In the genomic region with DNA sequence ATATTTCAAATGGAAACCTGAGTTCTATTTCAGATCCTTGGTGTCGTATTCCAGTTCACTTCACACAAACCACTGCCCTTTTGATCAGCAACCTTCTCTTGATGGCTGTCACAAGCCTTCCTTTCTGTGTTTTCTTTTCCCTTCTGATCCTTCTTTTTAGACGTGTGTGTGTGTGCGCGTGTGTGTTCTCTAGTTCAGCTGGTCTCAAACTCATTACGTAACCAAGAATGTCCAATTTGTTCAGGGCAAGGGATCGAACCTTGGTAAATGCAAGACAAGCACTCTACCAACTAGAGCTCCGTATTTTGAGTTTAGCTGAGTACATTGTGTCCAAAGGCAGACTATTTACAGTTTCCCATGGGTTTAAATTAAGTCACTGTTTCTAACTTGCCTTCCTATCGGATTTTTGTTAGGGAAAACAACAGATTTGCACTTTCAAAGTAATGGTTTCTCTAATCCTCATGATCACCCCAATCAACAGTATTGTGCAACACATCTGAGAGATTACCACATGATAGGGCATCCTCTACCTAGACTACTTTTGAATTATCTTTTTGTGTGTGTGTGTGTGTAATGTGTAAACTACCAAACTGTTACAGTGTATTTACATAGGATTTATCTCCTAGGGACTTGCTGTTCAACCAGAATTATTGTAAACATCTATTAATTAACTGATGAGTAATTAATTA, we compare ENCODE assay signal across 8 mouse cellular contexts. TPM values are rescaled to one million over a fixed set of nuclear protein-coding genes. Genes with fewer than 3 reads are reported as not detected.
DNase-seq lines count a peak whose midpoint lies in the region; ATAC-seq and TF ChIP-seq lines count a peak whose summit lies in the region.

No protein-coding gene starts in this region.

- no peaks in the 10 kb centered on the region for H3K9me3 ChIP-seq in lung, embryonic 16.5 days (ENCODE audit: control insufficient read depth, low read length)
- H3K9me3 ChIP-seq in limb, embryonic 11.5 days (ENCODE audit: control insufficient read depth, low read length) = no peaks in the 10 kb centered on the region

- WGBS in lung, embryonic 16.5 days = 3% methylated on average over 8 of the region's 8 CpGs
- WGBS in limb, embryonic 11.5 days = 5% methylated on average over 8 of the region's 8 CpGs
- 2% methylated on average over 8 of the region's 8 CpGs for WGBS in olfactory bulb, adult 2 months

- peak overlapping the region; percentile 55 for H3K4me2 ChIP-seq in lung, embryonic 16.5 days (ENCODE audit: low read depth, low read length)
- peak overlapping the region; percentile 70 for H3K4me2 ChIP-seq in limb, embryonic 11.5 days (ENCODE audit: low read depth, severe bottlenecking)

- H3K36me3 ChIP-seq in lung, embryonic 16.5 days (ENCODE audit: control insufficient read depth, insufficient read depth, low read length) = no peaks in the 10 kb centered on the region
- H3K36me3 ChIP-seq in limb, embryonic 11.5 days (ENCODE audit: control insufficient read depth, insufficient read depth, low read length) = no peaks in the 10 kb centered on the region

- no peak for TF ChIP-seq POLR2A in embryonic fibroblast, embryonic 13.5 days (IDR thresholded peaks at IDR 0.05; ENCODE audit: low read depth, low read length)
- TF ChIP-seq POLR2A in olfactory bulb, adult 2 months (IDR thresholded peaks at IDR 0.05; ENCODE audit: insufficient read depth, low read depth, low read length) = no peak

- peak overlapping the region; percentile 80 for H3K4me3 ChIP-seq in lung, embryonic 16.5 days (ENCODE audit: low read length)
- peak overlapping the region; percentile 73 for H3K4me3 ChIP-seq in embryonic fibroblast, embryonic 13.5 days (ENCODE audit: insufficient read depth, low read length)
- H3K4me3 ChIP-seq in limb, embryonic 11.5 days (ENCODE audit: low read depth, low read length) = peak overlapping the region; percentile 88
- H3K4me3 ChIP-seq in olfactory bulb, adult 2 months (ENCODE audit: insufficient read depth, low read depth, low read length) = peak overlapping the region; percentile 80

- DNase-seq in lung, postnatal 10 days = no peak
- no peak for DNase-seq in limb, embryonic 11.5 days (ENCODE audit: low spot score)
- DNase-seq in cerebellum, postnatal 14 days = no peak
- DNase-seq in gastrocnemius, adult 8-10 months (ENCODE audit: low spot score in 2 of 2) = no peak

- ATAC-seq in lung, embryonic 16.5 days (ENCODE audit: low read depth) = no peak
- ATAC-seq in limb, embryonic 11.5 days (ENCODE audit: insufficient number of reproducible peaks, low FRiP score, low TSS enrichment, low read depth) = 0 out of 2 replicates have a peak, but pooled peaks have one; percentile 2
- no peak for ATAC-seq in granulocyte monocyte progenitor cell, adult 5-6 weeks (replicated peaks; ENCODE audit: poor library complexity, severe bottlenecking)

- H3K27me3 ChIP-seq in lung, embryonic 16.5 days (ENCODE audit: control insufficient read depth, insufficient read depth, low read depth, low read length) = no peaks in the 10 kb centered on the region
- no peaks in the 10 kb centered on the region for H3K27me3 ChIP-seq in limb, embryonic 11.5 days (ENCODE audit: control insufficient read depth, insufficient read depth, low read length)

- peak overlapping the region; percentile 98 for H3K27ac ChIP-seq in lung, embryonic 16.5 days (ENCODE audit: low read length)
- H3K27ac ChIP-seq in embryonic fibroblast, embryonic 13.5 days (ENCODE audit: insufficient read depth, low read length) = peak overlapping the region; percentile 77
- peak overlapping the region; percentile 97 for H3K27ac ChIP-seq in limb, embryonic 11.5 days (replicated peaks; ENCODE audit: low read depth, low read length)
- peak overlapping the region; percentile 87 for H3K27ac ChIP-seq in olfactory bulb, adult 2 months (ENCODE audit: insufficient read depth, low read depth, low read length)

- no peak for TF ChIP-seq CTCF in embryonic fibroblast, embryonic 13.5 days (IDR thresholded peaks at IDR 0.05; ENCODE audit: borderline replicate concordance, insufficient read depth, low read length)
- no peak for TF ChIP-seq CTCF in olfactory bulb, adult 2 months (IDR thresholded peaks at IDR 0.05; ENCODE audit: insufficient read depth, low read depth, low read length)

- peaks cover 46% of the 10 kb centered on the region for H3K4me1 ChIP-seq in lung, embryonic 16.5 days (replicated peaks; ENCODE audit: control insufficient read depth, insufficient read depth, low read length)
- H3K4me1 ChIP-seq in embryonic fibroblast, embryonic 13.5 days (ENCODE audit: control insufficient read depth, insufficient read depth, low read length) = peaks cover 6% of the 10 kb centered on the region
- H3K4me1 ChIP-seq in limb, embryonic 11.5 days (ENCODE audit: control insufficient read depth, insufficient read depth, low read length) = peaks cover 32% of the 10 kb centered on the region
- peaks cover 14% of the 10 kb centered on the region for H3K4me1 ChIP-seq in olfactory bulb, adult 2 months (ENCODE audit: control insufficient read depth, insufficient read depth, low read length)

- peak overlapping the region; percentile 90 for H3K9ac ChIP-seq in lung, embryonic 16.5 days (ENCODE audit: low read length)
- H3K9ac ChIP-seq in limb, embryonic 11.5 days (ENCODE audit: low read length) = peak overlapping the region; percentile 87

RNA-seq across cellular contexts. Expression of a gene that starts 0.7 kb away (rescaled TPM):
- 15.8 and 16.1 TPM in 2 replicates for polyA plus RNA-seq in lung, embryonic 16.5 days (2015; fragmentation: Nextera tagmentation; extraction: Ambion mirVana)
- polyA plus RNA-seq in embryonic fibroblast, embryonic 13.5 days (2011; ENCODE audit: insufficient read length, low read depth, missing spikeins) = 28.4 and 32.0 TPM in 2 replicates
- 17.3 and 19.5 TPM in 2 replicates for polyA plus RNA-seq in limb, embryonic 11.5 days (2014; fragmentation: Nextera tagmentation; extraction: Ambion mirVana)
- not detected in 2 replicates for polyA plus RNA-seq in olfactory bulb, adult 2 months (2012; ENCODE audit: insufficient read depth, insufficient read length, low replicate concordance, missing spikeins)
- 22.7 and 24.9 TPM in 2 replicates for total RNA-seq in granulocyte monocyte progenitor cell, adult 5-6 weeks (2014; fragmentation: Nextera tagmentation)
- total RNA-seq in granulocyte monocyte progenitor cell, adult 5-6 weeks (2017) = 19.2 and 23.6 TPM in 2 replicates
- 10 to 100 TPM; 10.2 to 18.0 (median 13.5) TPM for total RNA-seq in gastrocnemius, adult 8-10 months (2022)

RNA-seq across cellular contexts. Expression of a gene that starts 2.2 kb away (rescaled TPM):
- polyA plus RNA-seq in lung, embryonic 16.5 days (2015; fragmentation: Nextera tagmentation; extraction: Ambion mirVana) = 30.1 and 30.4 TPM in 2 replicates
- 18.6 and 25.3 TPM in 2 replicates for polyA plus RNA-seq in embryonic fibroblast, embryonic 13.5 days (2011; ENCODE audit: insufficient read length, low read depth, missing spikeins)
- polyA plus RNA-seq in limb, embryonic 11.5 days (2014; fragmentation: Nextera tagmentation; extraction: Ambion mirVana) = 38.7 and 39.1 TPM in 2 replicates
- not detected in 2 replicates for polyA plus RNA-seq in olfactory bulb, adult 2 months (2012; ENCODE audit: insufficient read depth, insufficient read length, low replicate concordance, missing spikeins)
- 45.8 and 52.4 TPM in 2 replicates for total RNA-seq in granulocyte monocyte progenitor cell, adult 5-6 weeks (2014; fragmentation: Nextera tagmentation)
- total RNA-seq in granulocyte monocyte progenitor cell, adult 5-6 weeks (2017) = 47.0 and 59.9 TPM in 2 replicates
- total RNA-seq in gastrocnemius, adult 8-10 months (2022) = 10 to 100 TPM; 21.8 to 29.7 (median 24.0) TPM

RNA-seq across cellular contexts. Expression of a gene that starts 17.8 kb away (rescaled TPM):
- 225 and 239 TPM in 2 replicates for polyA plus RNA-seq in lung, embryonic 16.5 days (2015; fragmentation: Nextera tagmentation; extraction: Ambion mirVana)
- 131 and 148 TPM in 2 replicates for polyA plus RNA-seq in embryonic fibroblast, embryonic 13.5 days (2011; ENCODE audit: insufficient read length, low read depth, missing spikeins)
- polyA plus RNA-seq in limb, embryonic 11.5 days (2014; fragmentation: Nextera tagmentation; extraction: Ambion mirVana) = 271 and 277 TPM in 2 replicates
- polyA plus RNA-seq in olfactory bulb, adult 2 months (2012; ENCODE audit: insufficient read depth, insufficient read length, low replicate concordance, missing spikeins) = not detected in 2 replicates
- 146 and 147 TPM in 2 replicates for total RNA-seq in granulocyte monocyte progenitor cell, adult 5-6 weeks (2014; fragmentation: Nextera tagmentation)
- 88.0 and 117 TPM in 2 replicates for total RNA-seq in granulocyte monocyte progenitor cell, adult 5-6 weeks (2017)
- 10 to 100 TPM; 56.0 to 62.6 (median 58.7) TPM for total RNA-seq in gastrocnemius, adult 8-10 months (2022)

RNA-seq across cellular contexts. Expression of a gene that starts 29.4 kb away (rescaled TPM):
- 72.4 and 73.0 TPM in 2 replicates for polyA plus RNA-seq in lung, embryonic 16.5 days (2015; fragmentation: Nextera tagmentation; extraction: Ambion mirVana)
- 16.2 and 19.9 TPM in 2 replicates for polyA plus RNA-seq in embryonic fibroblast, embryonic 13.5 days (2011; ENCODE audit: insufficient read length, low read depth, missing spikeins)
- 60.2 and 64.1 TPM in 2 replicates for polyA plus RNA-seq in limb, embryonic 11.5 days (2014; fragmentation: Nextera tagmentation; extraction: Ambion mirVana)
- polyA plus RNA-seq in olfactory bulb, adult 2 months (2012; ENCODE audit: insufficient read depth, insufficient read length, low replicate concordance, missing spikeins) = not detected in 2 replicates
- total RNA-seq in granulocyte monocyte progenitor cell, adult 5-6 weeks (2014; fragmentation: Nextera tagmentation) = 17.9 and 35.2 TPM in 2 replicates
- 32.0 and 45.5 TPM in 2 replicates for total RNA-seq in granulocyte monocyte progenitor cell, adult 5-6 weeks (2017)
- 10 to 100 TPM; 14.1 to 15.8 (median 14.4) TPM for total RNA-seq in gastrocnemius, adult 8-10 months (2022)

RNA-seq across cellular contexts. Expression of a gene that starts 29.7 kb away (rescaled TPM):
- 1.4 and 1.8 TPM in 2 replicates for polyA plus RNA-seq in lung, embryonic 16.5 days (2015; fragmentation: Nextera tagmentation; extraction: Ambion mirVana)
- 1.3 and 2.2 TPM in 2 replicates for polyA plus RNA-seq in embryonic fibroblast, embryonic 13.5 days (2011; ENCODE audit: insufficient read length, low read depth, missing spikeins)
- 2.0 and 3.1 TPM in 2 replicates for polyA plus RNA-seq in limb, embryonic 11.5 days (2014; fragmentation: Nextera tagmentation; extraction: Ambion mirVana)
- polyA plus RNA-seq in olfactory bulb, adult 2 months (2012; ENCODE audit: insufficient read depth, insufficient read length, low replicate concordance, missing spikeins) = not detected in 2 replicates
- total RNA-seq in granulocyte monocyte progenitor cell, adult 5-6 weeks (2014; fragmentation: Nextera tagmentation) = 0.85 and 6.5 TPM in 2 replicates
- total RNA-seq in granulocyte monocyte progenitor cell, adult 5-6 weeks (2017) = 1.8 and 2.3 TPM in 2 replicates
- 1 to 10 TPM in 1 of 4 experiments, under 1 TPM in 3; 0.27 to 1.1 (median 0.84) TPM for total RNA-seq in gastrocnemius, adult 8-10 months (2022)

Comparison
In these comparisons a context has a peak if more than half of its experiments do, and no peak if none do; other contexts are left out.
1. RNA of a gene that starts 0.7 kb away (polyA plus RNA-seq): 28.4 to 32.0 TPM in embryonic fibroblast, embryonic 13.5 days, 17.3 to 19.5 TPM in limb, embryonic 11.5 days and 15.8 to 16.1 TPM in lung, embryonic 16.5 days; not detected in olfactory bulb, adult 2 months; every median in the first group is over 10 times any median in the second.
2. Peak in every context shown above with its lines, with median percentiles within 50 percentile points of each other: H3K27ac ChIP-seq and H3K4me3 ChIP-seq.